Mouse (Mus musculus) lung, postnatal 25 days (tissue): ENCODE data around the gene Carmil2.

Experiments used
- DNase-seq: peaks from one replicate; pipeline ENCODE4 v3.0.0; 2022; ENCODE audit warnings: low spot score

Carmil2 gene

DNA sequence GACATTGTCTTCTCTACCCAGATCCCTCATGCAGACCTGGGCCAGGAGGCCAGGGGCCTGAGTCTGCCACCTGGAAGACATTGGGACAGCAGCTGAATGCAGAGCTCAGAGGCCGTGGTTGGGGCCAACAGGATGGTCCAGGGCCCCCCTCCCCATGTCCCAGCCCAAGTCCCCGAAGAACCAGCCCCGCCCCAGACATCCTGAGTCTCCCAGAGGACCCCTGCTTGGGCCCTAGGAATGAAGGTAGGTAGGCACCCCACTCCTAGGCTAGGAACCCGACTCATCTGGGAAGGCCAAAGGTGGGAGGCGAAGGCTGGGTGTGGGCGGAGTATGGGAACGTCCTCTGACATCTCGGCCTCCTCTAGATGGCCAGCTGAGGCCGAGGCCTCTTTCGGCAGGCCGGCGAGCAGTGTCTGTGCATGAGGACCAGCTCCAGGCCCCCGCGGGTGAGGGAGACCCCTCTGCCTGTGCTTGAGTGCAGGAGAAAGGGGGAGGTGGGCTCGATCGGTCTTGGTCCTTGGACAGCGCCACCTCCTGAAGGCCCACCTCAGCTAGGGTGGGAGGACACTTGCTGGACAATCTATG, 11.2 kb downstream of the Carmil2 start:
- DNase-seq: no peak

DNA sequence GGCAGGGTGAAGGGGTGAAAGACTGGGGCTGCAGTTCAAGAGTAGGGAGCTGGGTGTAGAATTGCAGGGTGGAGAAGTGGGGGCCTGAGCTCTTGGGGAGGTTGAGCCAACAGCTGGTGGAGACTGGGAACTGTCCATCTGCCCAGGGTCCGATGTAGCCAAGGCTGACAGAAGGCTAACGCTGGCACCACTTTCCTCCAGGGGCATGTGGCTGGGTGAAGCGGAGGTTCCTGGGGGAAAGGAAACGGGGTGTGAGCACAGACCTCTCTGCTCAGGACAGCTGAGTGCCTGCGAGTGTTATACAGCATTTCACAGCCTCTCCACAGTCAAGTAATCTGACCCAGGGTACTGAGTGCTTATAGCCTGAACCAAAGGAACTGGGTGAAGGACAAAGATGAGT, 12.7 kb downstream of the Carmil2 start:
- no peak for DNase-seq

DNA sequence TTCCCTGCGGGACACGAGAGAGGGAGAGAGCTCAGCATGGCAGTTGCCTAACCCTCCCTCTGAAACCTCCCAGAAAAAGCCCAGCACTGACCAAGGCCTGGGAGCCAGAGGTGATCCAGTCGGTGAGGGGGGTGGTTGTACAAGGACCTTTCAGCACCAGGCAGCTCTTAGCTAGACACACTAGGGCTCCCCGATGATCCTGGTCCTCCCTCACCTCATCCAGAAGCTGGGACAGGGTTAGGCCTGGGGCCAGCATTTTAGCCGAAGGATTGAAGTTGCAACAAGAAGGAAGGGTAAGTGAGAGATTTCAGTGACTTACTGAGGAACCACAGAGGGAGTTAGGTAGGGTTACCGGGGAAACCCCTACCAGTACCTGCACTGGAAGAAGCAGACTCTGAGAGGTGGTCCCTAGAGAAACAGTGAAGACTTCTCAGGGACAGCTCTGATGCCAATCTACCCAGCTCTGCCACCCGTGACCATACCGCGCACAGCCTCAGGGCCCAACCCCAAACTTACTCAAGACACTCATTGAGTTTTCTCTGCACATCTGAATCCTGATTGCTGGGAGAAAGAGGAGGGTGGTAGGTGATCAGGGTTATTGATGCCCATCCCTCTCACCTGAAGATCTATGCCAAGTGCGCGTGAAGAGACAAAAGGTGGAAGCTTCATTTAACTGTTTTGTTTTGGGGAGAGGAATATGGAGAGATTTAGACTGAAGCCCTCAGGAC, 13.6 kb downstream of the Carmil2 start:
- no peak for DNase-seq

DNA sequence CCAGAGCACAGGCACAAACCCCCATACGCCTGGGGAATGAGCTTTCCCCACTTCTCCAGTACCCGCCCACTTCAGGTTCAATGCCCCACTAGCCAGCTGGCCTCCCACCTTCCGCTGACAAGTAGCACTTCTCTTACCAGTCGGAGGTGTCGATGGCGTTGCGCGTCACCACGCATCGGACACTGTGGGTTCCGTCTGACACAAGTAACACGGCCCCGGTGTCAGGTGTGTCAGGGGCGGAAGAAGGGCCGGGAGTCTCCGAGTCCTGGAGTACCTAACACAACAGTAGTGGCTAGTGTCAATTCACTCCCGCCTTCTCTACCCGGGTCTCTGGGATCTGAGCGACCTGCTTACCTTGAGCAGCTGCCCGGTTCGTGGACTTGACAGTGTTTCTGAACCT, 14.5 kb downstream of the Carmil2 start:
- peak; percentile 62 for DNase-seq

DNA sequence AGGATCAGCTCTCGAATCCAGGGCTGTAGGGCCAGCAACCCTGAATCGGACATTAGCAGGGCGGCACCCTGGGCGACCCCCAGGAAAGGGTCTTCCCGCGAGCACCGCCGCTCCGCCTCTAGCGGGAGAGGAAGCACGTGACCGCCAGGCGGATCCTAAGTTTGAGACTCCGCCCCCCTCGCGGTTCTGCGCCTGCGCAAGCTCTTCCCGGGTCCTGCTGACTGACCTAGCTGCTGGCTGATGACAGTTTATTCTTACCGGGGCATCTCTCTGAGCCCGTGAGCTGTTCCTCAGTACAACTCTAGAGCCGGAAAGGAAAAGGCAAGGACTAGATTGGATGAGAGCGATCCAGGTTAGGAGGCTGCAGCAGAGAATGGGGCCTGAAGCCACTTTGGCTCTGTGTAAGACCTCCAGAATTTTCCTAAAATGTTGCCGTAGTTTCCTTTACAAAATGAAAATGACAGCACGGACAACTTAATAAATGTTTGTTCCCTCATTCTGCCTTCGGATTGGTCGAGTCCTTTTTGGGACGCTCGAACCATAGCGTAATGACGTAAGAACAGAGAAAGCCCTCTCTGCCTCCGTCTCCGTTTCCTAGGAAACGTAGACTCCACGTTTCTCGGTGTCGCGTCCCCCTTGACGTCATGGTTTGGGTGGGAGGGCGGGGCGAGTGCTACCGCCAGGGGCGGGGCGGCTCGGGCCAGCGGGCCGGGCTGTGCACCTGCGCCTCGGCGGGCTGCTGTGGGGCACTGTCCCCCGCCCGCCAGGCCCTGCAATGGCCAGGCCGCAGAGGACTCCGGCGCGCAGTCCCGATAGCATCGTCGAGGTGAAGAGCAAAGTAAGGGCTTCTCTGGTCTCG, 15.1 kb downstream of the Carmil2 start, which contains the start of the genes Acd and Pard6a:
TSS of gene Acd (minus strand) at position 137 of the 859 bp plus-strand sequence.
TSS of gene Pard6a (plus strand) at position 183 of the 859 bp plus-strand sequence.
- peak; percentile 94 for DNase-seq

DNA sequence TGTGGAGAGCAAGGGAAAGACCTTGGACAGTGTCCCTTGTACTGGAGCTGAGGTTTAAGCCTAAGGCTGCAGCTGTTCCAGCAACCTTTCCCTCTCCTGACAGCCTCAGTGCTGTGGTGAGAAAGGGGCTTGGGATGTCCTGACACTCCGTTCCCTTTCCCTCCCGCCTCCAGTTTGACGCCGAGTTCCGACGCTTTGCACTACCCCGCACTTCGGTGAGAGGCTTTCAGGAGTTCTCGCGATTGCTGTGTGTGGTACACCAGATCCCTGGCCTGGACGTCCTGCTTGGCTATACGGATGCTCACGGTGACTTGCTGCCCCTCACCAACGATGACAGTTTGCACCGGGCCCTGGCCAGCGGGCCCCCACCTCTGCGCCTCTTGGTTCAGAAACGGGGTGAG, 15.9 kb downstream of the Carmil2 start:
- DNase-seq: no peak

DNA sequence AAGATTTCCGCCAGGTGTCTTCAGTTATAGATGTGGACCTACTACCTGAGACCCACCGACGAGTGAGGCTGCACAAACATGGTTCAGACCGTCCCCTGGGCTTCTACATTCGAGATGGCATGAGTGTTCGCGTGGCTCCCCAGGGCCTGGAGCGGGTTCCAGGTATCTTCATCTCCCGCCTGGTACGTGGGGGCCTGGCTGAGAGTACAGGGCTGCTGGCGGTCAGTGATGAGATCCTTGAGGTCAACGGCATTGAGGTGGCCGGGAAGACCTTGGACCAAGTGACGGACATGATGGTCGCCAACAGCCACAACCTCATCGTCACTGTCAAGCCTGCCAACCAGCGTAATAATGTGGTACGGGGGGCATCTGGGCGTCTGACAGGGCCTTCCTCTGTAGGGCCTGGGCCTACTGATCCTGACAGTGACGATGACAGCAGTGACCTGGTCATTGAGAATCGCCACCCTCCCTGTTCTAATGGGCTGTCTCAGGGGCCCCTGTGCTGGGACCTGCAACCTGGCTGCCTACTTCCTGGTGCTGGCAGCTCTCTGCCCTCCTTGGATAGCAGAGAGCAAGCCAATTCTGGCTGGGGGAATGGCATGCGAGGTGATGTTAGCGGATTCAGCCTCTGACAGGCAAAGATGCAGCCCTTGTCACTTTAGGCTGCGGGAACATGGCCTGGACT, 16.8 kb downstream of the Carmil2 start:
- DNase-seq: no peak

DNA sequence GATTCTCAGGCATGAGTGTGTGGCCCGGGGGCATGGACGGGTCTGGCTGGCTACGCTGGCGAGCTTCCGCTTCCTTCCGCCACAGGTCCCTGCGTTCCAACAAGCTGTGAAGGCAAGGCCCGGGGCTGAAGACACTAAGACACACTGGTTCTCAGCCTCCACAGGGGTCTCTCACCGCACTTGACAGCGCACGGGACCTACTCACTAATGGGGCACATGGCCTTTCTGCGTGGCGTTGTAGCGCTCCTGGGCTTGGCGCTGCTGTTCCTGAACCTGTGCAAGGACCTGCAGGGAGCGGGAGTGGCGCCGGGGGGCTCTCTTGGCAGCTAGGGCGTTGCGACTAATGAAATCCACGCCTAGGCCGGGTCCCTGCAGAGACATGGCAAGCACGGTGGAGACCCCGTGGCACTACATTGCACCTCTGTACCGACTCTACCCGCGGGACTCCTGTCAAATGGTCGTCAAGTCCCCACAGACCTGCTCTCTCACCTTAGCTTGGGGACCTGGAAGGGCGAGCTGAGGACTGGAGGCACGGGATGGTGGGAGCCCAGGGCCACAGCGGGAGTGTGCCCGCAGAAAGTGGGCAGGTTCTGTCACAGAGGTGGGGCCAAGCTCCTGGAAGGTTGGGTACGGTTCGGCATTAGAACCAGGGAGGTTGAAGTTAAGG, 18.2 kb downstream of the Carmil2 start:
- DNase-seq: no peak

DNA sequence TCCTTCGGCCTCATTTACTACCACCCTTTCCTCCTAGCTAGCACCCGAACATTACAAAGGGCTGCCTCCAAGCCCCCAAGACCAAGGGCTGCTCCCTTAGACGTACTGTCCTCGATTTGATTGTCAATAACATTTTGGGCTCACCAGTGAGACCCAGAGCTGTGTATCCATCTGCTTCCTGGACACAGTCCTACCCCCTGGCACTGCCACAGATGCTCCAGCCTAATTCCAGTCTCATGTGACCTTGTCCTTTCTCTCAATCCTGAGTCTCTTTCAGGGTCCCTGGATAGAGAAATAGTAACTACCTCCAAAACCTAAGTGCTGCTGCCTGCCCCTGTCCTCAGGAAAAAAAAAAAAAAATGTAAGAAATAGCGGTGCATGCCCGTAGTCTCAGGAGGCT, 18.9 kb downstream of the Carmil2 start:
- DNase-seq: no peak

DNA sequence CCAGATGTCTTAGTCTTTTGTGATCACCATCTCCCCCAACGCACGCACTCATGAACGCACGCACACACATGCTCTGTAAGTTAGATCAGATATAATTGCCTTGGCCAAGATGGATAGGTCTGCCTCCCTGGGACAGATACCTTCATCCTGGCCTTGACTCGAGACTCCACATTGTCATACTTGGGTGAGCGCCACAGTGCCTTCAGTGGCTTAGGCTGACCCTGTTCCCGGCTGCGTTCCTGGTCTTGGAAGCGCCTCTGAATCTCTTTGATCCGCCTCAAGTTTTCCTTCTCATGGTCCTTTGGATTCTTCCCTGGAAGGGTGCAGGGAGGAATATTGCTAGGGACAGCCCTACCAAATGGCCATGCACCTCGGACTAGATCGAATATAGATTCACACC, 20.4 kb downstream of the Carmil2 start:
- DNase-seq: no peak

DNA sequence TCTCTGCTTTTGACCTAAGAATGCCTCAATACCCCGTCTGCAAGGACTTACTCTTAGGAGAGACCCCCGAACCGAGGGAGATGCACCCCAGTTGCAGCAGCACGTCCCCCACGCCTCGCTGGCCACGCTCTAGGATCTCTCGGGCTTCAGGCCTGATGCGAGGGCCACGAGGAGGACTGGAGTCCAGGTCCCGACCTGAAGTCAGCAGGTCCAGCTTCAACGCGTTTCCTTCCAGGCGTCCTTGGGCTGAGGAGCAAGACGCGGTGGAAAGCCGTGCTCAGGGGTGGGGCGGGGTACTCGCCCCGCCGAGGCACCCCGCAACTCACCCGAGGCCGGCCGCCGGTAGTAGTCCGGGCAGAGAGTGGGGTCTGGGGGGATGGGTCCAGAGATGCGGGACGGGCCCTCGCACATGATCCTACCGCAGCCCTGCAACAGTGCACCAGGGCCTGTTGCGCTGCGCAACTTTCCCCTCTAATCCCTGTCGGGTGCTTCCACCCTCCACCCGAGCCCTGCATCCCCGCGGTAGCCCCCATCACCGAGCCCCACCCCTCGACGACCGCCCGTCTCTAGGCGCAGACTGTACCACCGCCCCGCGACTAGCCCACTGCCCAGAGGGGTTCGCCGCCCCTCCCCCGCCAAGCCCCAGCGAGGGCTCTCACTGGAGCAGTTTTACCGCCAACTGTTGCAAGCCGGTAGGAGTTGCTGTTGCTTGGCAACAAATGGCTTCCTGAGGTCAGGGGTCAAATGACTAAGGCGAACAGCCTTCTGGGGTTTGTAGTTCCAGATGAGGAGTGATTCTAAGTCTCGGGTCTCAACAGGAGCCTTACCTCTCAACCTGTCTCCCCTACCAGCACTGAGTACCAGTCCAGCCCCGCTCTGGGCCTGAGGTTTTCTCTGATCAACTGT, 21.7 kb downstream of the Carmil2 start, which contains the start of the genes 4933405L10Rik and Enkd1:
TSS of gene 4933405L10Rik (plus strand) at position 158 of the 906 bp plus-strand sequence.
TSS of gene Enkd1 (minus strand) at position 713 of the 906 bp plus-strand sequence.
- DNase-seq: peak; percentile 92

DNA sequence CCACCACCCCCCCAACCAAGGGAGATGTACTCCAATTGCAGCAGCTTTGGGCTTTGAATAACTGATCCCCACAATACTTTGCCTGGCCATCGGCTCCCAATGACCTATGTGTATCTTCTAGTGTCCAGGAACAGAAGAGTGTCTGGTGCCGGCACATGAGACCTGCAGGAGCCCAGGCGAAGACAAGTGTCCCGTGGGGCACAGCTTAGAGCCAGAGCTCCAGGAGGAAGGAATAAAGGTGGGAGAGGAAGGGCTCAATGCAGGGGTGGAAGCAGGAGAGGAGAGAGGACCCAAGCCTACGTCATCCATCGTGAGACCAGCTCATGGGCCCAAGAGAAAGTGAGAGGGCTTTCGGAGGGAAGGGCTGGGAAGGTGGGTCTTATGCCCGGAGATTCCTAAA, 22.6 kb downstream of the Carmil2 start:
- DNase-seq: no peak

DNA sequence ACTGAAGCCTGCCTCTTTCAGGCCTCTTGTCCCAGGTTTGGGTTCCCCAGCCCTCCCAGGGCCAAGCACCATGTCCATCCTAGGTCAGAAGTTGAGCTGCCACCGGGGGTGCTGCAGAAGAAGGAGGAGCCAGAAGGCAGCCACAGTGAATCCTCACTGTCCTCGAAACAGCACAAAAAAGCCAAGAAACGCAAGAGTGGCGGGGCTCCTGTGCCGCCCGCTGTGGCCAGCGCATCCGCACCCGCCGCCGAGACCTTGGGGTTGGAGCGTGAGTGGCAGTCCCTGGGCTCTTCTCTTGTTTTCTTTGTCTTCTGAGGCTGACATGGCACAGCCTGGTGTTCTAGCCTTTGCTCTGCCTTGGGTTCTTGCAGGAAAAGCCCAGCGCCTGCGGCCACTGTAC, 23.2 kb downstream of the Carmil2 start:
- no peak for DNase-seq

DNA sequence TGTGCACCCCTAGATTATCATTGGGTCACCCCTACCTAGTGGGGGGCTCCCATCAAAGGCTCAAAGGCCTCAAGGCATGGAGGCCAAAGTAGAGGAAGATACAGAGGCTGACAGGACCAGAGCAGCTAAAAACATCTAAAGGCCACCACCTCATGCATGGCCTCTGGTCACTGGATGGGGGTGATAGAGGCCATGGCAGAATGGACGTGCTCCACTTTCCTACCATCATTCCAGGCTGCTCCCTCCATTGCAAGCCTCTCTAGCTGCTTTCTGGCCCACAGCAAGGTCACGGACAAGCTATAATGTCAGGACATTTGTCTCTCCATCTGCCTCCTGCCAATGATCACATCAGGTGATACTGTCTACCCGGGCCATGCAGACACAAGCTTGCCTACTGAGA, 26.2 kb downstream of the Carmil2 start:
- DNase-seq: no peak

DNA sequence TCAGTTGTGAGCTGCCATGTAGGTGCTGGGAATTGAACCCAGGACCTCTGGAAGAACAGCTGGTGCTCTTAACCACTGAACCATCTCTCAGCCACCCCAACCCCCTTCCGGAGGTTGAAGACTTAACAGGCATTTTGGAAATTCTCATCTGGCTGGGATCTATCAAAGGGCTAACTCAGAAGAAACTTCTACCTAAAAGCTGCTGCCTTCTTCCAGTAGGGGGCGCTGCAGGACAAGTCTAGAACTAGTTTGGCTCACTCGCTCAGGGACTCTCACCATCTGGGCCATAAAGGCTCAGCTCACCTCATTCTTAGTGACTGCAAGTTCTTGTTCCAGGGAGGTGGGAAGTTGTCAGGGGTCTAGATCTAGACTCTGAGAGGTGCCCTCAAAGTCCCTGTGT, 28.1 kb downstream of the Carmil2 start:
- peak; percentile 91 for DNase-seq

DNA sequence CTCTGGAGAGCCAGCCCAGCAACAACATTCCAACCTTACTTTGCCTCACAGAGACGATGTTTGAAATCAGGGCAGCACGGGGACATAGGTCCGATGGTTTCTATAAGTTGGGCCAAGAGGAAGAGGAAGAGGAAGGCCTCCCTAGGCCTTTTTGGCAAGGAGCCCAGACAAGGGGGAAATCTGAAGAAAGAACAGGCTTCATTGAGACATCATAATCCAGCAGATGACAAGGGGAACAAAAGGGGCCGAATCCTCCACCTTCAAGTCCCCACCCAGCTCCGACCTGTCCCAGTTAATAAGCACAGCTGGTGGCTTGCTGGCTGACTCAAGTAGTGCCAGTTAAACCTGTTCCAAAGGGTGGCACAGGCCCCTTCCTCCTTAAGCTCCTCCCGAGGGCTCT, 29.0 kb downstream of the Carmil2 start:
- DNase-seq: no peak

DNA sequence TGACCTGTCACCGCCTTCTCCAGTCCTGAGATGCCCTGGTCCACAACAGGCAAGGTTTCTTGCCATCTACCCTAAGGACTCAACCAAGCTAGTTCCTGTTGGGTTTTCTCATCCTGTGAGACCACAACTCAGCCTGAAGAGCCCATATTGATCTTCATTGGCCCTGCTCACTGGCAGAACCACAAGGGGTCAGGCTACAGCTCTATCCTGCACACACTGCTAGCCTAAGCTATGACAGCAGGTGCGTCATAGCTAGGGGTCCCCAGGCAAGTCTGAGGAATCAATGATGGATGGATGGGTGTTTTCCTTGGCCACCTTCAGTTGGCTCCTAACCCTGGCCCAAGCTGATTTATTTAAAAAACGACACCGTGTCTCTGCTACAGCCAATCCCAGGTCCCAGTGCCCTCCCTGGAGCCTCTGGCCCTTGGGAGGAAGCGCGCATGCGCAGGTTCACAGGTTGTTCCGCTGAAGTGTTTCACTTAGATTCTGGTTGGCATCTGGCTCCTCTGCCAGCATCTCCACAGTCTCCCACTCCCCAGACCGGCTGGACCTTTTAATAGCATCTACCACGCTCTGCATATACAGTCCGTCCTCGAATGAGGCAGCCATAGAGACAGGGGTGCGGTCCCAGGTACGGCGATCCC, 30.4 kb downstream of the Carmil2 start:
- no peak for DNase-seq

DNA sequence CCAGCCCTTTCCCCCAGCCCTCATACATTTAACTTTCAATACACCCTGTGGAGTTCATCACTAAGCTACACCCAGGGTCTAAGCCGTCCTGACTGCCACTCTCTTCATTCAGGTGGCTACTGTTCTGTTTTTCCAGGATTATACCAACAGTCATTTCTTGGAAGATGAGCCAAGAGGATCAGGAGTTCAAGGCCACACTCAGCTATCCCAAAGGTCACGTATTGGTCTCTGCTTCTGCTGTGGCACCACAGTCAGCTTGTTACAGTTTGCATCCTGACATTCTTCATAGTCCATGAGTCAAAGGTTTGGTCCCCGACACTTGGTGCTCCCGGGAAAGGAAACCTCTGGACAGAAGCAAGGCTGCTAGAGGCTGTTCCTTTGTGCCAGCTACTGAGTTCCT, 33.6 kb downstream of the Carmil2 start:
- no peak for DNase-seq

DNA sequence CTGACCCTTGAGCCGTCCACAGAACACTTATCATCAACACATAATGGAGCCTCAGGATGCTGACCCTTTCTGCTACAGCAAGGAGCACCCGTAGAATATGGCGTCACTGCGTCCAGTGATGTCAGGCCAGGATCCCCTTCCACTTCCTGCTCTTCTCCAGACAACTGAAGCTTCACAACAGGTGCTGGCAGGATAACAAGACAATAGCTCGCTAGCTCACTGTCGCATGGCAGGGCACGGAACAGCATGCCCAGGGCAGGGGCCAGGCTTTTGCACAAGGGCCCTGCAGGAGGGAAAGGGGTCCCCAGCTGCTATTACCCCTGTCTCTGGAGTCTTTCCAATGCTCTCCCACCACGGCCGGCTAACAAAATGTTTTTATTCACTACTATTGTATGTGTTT, 36.8 kb downstream of the Carmil2 start:
- DNase-seq: no peak

DNA sequence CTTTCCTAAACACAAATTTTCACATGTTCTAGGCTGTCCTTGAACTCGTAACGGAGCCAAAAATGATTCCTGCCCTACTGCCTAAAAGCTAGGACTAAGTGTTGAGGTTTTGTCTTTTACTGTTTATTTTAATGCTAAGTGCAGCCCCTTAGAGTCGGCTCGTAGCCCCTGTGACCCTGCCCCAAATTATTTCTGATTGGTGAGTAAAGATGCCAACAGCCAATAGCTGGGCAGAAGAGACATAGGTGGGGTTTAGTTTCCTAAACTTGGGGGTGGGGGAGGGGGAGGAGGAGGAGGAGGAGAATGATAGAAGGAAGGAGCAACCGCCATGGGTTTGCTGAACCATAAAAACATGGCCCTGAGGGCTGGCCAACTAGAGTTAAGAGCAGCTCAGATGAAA, 39.7 kb downstream of the Carmil2 start:
- no peak for DNase-seq
